Mouse (Mus musculus): ENCODE measurements around the gene Olfr670.
"Not testable (repeated sequence)": the region's sequence is repeated elsewhere in the genome, so short reads cannot be mapped to it uniquely, and the experiment has no call there.

The Olfr670 gene

GRCm38 (mm10) chr7:104962520-104962919 lies at the start of gene Olfr670:
TSS of gene Olfr670 (minus strand) at chr7:104962620.
- no peak for DNase-seq (ENCODE audit: low spot score)

DNA sequence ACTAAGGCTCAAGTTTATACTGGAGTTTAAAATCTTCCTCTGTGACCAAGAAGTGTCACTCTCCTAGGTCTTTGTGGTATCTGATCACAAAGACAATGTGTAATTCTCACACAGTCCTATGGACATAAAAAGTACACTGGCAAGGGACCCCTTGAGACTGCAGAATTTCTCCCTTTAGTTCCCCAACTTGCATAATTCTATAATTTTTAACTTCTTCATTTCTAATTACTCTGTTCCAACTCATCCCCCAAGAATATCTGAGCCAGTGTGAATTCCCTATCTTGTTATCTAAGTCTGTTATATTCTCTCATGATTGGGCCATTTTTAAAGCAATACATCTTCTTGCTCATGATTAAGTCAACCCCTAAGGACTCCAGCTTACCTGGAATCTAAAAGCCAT lies 39.5 kb upstream of the Olfr670 start, which contains the start of gene Olfr672:
Gene Olfr672 (minus strand): TSS at position 101 of the 400 bp plus-strand sequence.
- DNase-seq (ENCODE audit: low spot score) = no peak

DNA sequence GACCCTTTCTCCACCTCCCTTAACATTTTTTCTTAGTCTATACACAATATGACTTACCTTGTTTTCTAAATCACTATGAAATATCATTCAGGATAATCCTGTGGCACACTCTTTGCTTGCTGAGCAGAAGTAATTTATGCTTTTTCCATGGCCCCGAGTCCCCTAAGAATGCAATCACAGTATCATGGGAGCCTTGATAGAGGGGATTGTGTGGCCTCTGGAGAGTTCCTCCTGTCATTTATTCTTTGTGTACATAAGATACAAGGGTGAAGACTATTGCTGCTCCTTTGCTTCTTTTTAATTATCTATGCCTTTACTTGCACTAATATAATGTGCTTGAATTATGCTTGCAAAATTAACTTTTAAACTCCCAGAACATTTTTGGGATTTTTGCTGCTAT lies 16.6 kb upstream of the Olfr670 start, which contains the start of gene Olfr671:
Gene Olfr671 (minus strand): TSS at position 101 of the 400 bp plus-strand sequence.
- DNase-seq (ENCODE audit: low spot score) = no peak

GRCm38 (mm10) chr7:104972507-104972906 lies 10.1 kb upstream of the Olfr670 start:
- DNase-seq (ENCODE audit: low spot score) = not testable (repeated sequence)

- not testable (repeated sequence) for DNase-seq (ENCODE audit: low spot score)
Measured at GRCm38 (mm10) chr7:104950234-104950633, 12.2 kb downstream of the Olfr670 start.

- no peak for DNase-seq (ENCODE audit: low spot score)
Measured at GRCm38 (mm10) chr7:104933940-104934339, 28.5 kb downstream of the Olfr670 start, which contains the start of gene Olfr669. TSS of gene Olfr669 (plus strand) at chr7:104934240.

DNA sequence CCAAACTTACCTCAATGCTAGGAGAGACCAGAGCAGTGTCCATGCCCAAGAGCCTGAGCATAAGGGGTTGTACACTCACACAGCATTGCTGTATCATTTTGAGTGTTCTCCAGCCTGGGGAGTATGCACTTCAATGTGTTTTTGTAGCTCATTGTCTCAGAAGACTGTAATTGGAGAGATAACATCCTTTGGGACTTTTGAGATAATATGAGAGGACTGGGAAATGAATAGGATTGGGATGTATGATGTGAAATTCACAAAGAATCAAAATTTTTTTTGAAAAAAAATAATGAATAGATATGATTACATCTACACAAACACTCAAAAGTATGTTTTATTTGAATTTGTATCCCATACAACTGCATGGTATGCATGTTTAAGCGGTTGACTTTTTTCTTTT lies 34.5 kb downstream of the Olfr670 start, which contains the start of gene Olfr668:
Gene Olfr668 (minus strand): TSS at position 101 of the 400 bp plus-strand sequence.
- DNase-seq (ENCODE audit: low spot score) = no peak

DNA sequence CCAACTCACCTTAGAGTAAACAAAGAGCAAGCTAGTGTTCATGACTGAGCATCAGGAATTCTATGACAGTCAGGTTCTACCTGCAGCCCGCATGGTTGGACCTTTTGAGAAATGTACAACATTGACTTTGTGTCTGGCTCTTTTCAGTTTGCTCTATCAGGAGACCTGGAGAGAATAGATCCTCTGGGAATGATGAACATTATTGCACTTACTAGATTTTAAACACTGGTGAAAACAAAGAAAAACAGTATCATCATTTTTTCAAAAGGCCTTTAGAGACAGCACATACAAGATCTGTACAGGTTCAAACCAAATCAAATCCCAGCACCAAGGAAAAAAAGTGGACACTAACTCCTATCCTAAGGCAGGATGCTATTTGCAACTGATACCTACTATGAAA lies 41.0 kb downstream of the Olfr670 start, which contains the start of gene Olfr667:
Gene Olfr667 (minus strand): TSS at position 101 of the 400 bp plus-strand sequence.
- no peak for DNase-seq (ENCODE audit: low spot score)
